Mouse (Mus musculus): ENCODE data around the gene AW209491. TPM values are rescaled to one million over a fixed set of nuclear protein-coding genes. Genes with fewer than 3 reads are reported as not detected.

AW209491 gene
- total RNA-seq (2022): 10 to 100 TPM; 21.3 to 22.9 (median 22.4) TPM

GRCm38 (mm10) chr13:14629726-14630641, at the start of gene AW209491:
AW209491 (plus strand) TSS chr13:14630154.
- peak; percentile 93 to 96 for DNase-seq (ENCODE audit: low spot score in 2 of 2)

- DNase-seq (ENCODE audit: low spot score in 2 of 2): no peak
Measured at GRCm38 (mm10) chr13:14580392-14580791, 49.6 kb upstream of the AW209491 start.

DNA sequence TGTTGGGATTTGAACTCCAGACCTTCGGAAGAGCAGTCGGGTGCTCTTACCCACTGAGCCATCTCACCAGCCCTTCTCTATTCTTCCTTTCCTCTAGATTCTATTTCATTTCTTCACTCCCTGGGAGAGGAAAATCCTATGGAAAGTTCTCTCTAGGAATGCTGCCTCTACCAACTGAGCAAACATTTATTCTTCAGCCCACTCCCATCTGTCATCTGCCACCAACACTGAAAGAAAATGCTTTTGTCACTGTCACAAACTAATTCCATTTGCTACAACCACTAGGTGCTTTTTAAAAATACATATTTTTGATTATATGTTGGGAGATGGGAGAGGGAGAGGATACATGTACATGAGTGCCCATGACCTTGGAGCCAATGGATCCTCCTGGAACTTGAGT, 27.2 kb upstream of the AW209491 start:
- DNase-seq (ENCODE audit: low spot score in 2 of 2): no peak

DNA sequence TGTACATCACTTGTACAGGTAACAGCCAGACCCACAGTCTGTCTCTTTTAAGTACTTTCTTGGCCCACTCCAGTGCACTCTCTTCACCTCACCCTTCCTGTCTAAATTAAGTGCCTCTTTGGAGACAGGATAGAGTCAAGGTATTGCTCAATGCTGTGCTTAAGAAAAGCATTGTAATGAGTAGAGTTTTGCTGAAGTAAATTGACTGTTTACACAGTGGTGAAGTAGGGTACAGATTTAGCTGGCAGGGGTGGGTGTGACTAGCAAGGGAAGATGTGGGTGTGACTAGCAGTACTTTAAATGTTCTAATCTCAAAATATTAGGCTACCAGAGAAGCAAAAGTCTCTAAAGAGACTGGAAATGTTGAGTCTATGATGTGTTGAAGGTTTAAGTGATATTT, 22.3 kb upstream of the AW209491 start:
- no peak for DNase-seq (ENCODE audit: low spot score in 2 of 2)

DNA sequence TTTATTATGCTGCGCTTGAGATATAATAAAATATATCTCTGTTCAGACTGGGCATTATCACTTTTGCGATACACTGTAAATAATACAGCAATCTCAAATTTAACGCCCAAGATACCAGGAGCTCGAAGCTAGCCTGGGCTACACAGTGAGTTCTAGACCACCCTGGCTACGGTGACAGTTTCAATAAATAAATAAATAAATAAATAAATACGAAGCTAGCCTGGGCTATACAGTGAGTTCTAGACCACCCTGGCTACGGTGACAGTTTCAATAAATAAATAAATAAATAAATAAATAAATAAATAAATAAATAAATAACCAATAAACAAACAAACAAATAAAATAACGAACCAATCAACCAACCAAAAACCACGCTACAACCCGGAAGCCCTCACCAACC, 17.5 kb upstream of the AW209491 start:
- no peak for DNase-seq (ENCODE audit: low spot score in 2 of 2)

- DNase-seq (ENCODE audit: low spot score in 2 of 2): peak; percentile 97
Measured at GRCm38 (mm10) chr13:14612926-14613529, 16.9 kb upstream of the AW209491 start, which contains the start of the genes Mrpl32 and Psma2. Mrpl32 (minus strand) TSS chr13:14613165. Psma2 (plus strand) TSS chr13:14613240.

- DNase-seq (ENCODE audit: low spot score in 2 of 2): no peak
Measured at GRCm38 (mm10) chr13:14613553-14613952, 16.4 kb upstream of the AW209491 start.

DNA sequence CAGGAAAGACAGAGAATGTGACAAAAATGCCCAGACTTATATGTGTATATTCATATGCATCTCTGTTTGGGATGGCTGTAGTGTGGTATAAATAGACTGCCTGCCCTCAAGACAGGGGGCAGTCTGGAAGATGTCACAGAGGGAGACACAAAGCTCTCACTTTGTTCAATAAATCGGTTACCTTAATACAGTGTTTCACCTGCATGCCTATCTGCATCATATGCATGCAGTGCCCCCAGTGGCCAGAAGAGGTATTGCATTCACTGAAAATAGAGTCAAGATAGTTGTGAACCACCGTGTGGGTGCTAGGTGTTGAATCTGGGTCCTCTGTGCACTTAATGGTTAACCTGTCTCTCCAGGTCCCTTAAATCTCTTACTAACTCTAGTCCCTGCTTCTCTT, 11.2 kb upstream of the AW209491 start:
- DNase-seq (ENCODE audit: low spot score in 2 of 2): peak; percentile 33 to 59

DNA sequence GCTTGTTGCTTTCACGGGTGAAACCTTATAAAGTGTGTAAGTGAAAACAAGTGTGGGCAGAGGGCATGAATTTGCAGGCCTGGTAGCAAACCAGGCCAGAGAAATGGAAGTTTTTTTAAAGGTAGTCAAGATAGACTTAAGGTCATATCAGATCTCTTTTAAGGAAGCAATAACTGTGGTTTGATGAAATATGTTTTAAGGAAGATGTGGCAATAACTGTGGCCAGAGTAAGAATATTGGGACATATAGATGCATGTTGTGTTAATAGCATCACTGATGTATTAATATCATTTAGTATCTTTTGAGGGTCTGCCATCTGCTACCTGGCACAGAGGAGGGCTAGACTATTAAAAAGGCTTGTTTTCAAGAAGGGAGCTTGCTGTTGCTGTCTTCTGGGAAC, 10.0 kb downstream of the AW209491 start:
- DNase-seq (ENCODE audit: low spot score in 2 of 2): no peak

DNA sequence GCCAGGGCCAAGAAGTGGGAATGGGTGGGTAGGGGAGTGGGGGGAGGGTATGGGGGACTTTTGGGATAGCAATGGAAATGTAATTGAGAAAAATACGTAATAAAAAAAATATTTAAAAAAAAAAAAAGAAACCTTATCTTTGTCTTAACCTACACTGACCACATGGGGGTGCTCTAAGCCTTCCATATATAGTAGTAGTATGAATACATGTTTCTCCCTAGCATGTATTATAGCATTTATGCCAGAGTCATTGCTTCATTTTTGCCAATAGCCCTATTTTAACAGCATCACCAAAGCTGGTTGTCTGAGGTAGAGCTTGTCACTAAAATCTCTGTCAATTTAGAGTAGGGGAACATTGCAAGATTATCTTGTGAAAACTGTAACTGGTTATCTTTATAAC, 19.3 kb downstream of the AW209491 start:
- DNase-seq (ENCODE audit: low spot score in 2 of 2): no peak

- DNase-seq (ENCODE audit: low spot score in 2 of 2): no peak
Measured at GRCm38 (mm10) chr13:14667107-14667506, 37.2 kb downstream of the AW209491 start.

GRCm38 (mm10) chr13:14670342-14670741, 40.4 kb downstream of the AW209491 start:
- DNase-seq (ENCODE audit: low spot score in 2 of 2): peak in 1 of 2 experiments; percentile 42

Other genes starting within 250 kb of the AW209491 start
- gene Hecw1, start 106.9 kb upstream of the AW209491 start, total RNA-seq (2022): 10 to 100 TPM; 60.8 to 92.2 (median 69.4) TPM
- 10 to 100 TPM; 24.2 to 31.8 (median 27.3) TPM for gene Mrpl32, start 17.0 kb upstream of the AW209491 start, total RNA-seq (2022)
- gene Psma2, start 16.9 kb upstream of the AW209491 start, total RNA-seq (2022): 10 to 100 TPM; 61.1 to 67.5 (median 63.3) TPM